ENCODE assay signal across 8 mouse cellular contexts in genomic region chr6:119479343-119479875, GRCm38 (mm10). TPM values are rescaled to one million over a fixed set of nuclear protein-coding genes. Genes with fewer than 3 reads are reported as not detected.
DNase-seq lines count a peak whose midpoint lies in the region; ATAC-seq and TF ChIP-seq lines count a peak whose summit lies in the region.

TSS of gene Fbxl14 (plus strand) at chr6:119479668.

- peak; percentile 79 for ATAC-seq in neural tube, embryonic 11.5 days (ENCODE audit: insufficient read depth, low FRiP score, low TSS enrichment)
- ATAC-seq in granulocyte monocyte progenitor cell, adult 5-6 weeks (replicated peaks; ENCODE audit: poor library complexity, severe bottlenecking), result peak; percentile 24
- ATAC-seq in intestine, embryonic 16.5 days, result peak; percentile 87
- peak; percentile 81 for ATAC-seq in limb, embryonic 15.5 days (ENCODE audit: insufficient number of reproducible peaks, low FRiP score, low TSS enrichment, low read depth)

- H3K27ac ChIP-seq in neural tube, embryonic 11.5 days (ENCODE audit: low read depth, low read length), result peak within 1 kb of the TSS; percentile 99
- H3K27ac ChIP-seq in bone marrow macrophage, adult 2 months (ENCODE audit: insufficient read depth, low read depth, low read length), result peak within 1 kb of the TSS; percentile 89
- peak within 1 kb of the TSS; percentile 98 for H3K27ac ChIP-seq in intestine, embryonic 16.5 days (ENCODE audit: low read length)
- peak within 1 kb of the TSS; percentile 99 for H3K27ac ChIP-seq in limb, embryonic 15.5 days

- H3K4me3 ChIP-seq in neural tube, embryonic 11.5 days (ENCODE audit: low read depth, low read length), result peak within 1 kb of the TSS; percentile 94
- peak within 1 kb of the TSS; percentile 69 for H3K4me3 ChIP-seq in bone marrow macrophage, adult 2 months (ENCODE audit: insufficient read depth, low read length)
- H3K4me3 ChIP-seq in intestine, embryonic 16.5 days (ENCODE audit: low read length), result peak within 1 kb of the TSS; percentile 59
- H3K4me3 ChIP-seq in limb, embryonic 15.5 days, result peak within 1 kb of the TSS; percentile 79
- H3K4me3 ChIP-seq in myocyte, result peak within 1 kb of the TSS; percentile 66

- no peaks in the 10 kb centered on the region for H3K9me3 ChIP-seq in neural tube, embryonic 11.5 days (ENCODE audit: control insufficient read depth, low read length)
- no peaks in the 10 kb centered on the region for H3K9me3 ChIP-seq in intestine, embryonic 16.5 days (ENCODE audit: control insufficient read depth, low read length)
- no peaks in the 10 kb centered on the region for H3K9me3 ChIP-seq in limb, embryonic 15.5 days

- no peak for DNase-seq in neural tube, embryonic 11.5 days (ENCODE audit: low spot score)
- DNase-seq in neural tube, embryonic 10.5 days (ENCODE audit: extremely low spot score, low spot score), result no peak
- DNase-seq in spleen, postnatal 10 days (ENCODE audit: low spot score in 2 of 2), result no peak

- no peak for TF ChIP-seq POLR2A in bone marrow macrophage, adult 2 months (IDR thresholded peaks at IDR 0.05; ENCODE audit: borderline replicate concordance, low read depth, low read length)
- peak; percentile 52 for TF ChIP-seq POLR2A in myocyte (IDR thresholded peaks at IDR 0.05; ENCODE audit: insufficient read length, low read depth)

- peak within 1 kb of the TSS; percentile 96 for H3K9ac ChIP-seq in neural tube, embryonic 11.5 days (ENCODE audit: low read length)
- peak within 1 kb of the TSS; percentile 94 for H3K9ac ChIP-seq in intestine, embryonic 16.5 days (ENCODE audit: low read depth, low read length)
- peak within 1 kb of the TSS; percentile 93 for H3K9ac ChIP-seq in limb, embryonic 15.5 days

- no peaks in the 10 kb centered on the region for H3K27me3 ChIP-seq in neural tube, embryonic 11.5 days (ENCODE audit: control insufficient read depth, insufficient read depth, low read length)
- no peaks in the 10 kb centered on the region for H3K27me3 ChIP-seq in intestine, embryonic 16.5 days (replicated peaks; ENCODE audit: control insufficient read depth, insufficient read depth, low read length)
- H3K27me3 ChIP-seq in limb, embryonic 15.5 days, result no peaks in the 10 kb centered on the region
- no peaks in the 10 kb centered on the region for H3K27me3 ChIP-seq in myocyte (ENCODE audit: control insufficient read depth, insufficient read depth, insufficient read length)

- H3K79me2 ChIP-seq in myocyte (ENCODE audit: control insufficient read depth, insufficient read depth), result peaks cover 36% of the 10 kb centered on the region

- no peak for TF ChIP-seq CTCF in bone marrow macrophage, adult 2 months (IDR thresholded peaks at IDR 0.05; ENCODE audit: low read depth, low read length)

- peak within 1 kb of the TSS; percentile 100 for H3K4me2 ChIP-seq in neural tube, embryonic 11.5 days (ENCODE audit: low read depth)
- peak within 1 kb of the TSS; percentile 94 for H3K4me2 ChIP-seq in intestine, embryonic 16.5 days (ENCODE audit: low read depth, low read length)
- peak within 1 kb of the TSS; percentile 86 for H3K4me2 ChIP-seq in limb, embryonic 15.5 days
- H3K4me2 ChIP-seq in myocyte (ENCODE audit: low read depth), result peak within 1 kb of the TSS; percentile 94

- H3ac ChIP-seq in myocyte (ENCODE audit: control insufficient read depth, insufficient read length), result peak within 1 kb of the TSS; percentile 26

- WGBS in neural tube, embryonic 11.5 days, result 0% methylated on average over 18 of the region's 101 CpGs
- WGBS in intestine, embryonic 16.5 days, result under 1% methylated on average over 60 of the region's 101 CpGs
- 0% methylated on average over 50 of the region's 101 CpGs for WGBS in limb, embryonic 15.5 days

- 0 out of 2 replicates have a peak, but pooled peaks cover under 1% of the 10 kb centered on the region for H3K36me3 ChIP-seq in neural tube, embryonic 11.5 days (ENCODE audit: control insufficient read depth, insufficient read depth, low read length)
- H3K36me3 ChIP-seq in intestine, embryonic 16.5 days (ENCODE audit: control insufficient read depth, insufficient read depth, low read length), result no peaks in the 10 kb centered on the region
- H3K36me3 ChIP-seq in limb, embryonic 15.5 days, result peaks cover 7% of the 10 kb centered on the region
- H3K36me3 ChIP-seq in myocyte (ENCODE audit: control insufficient read depth, insufficient read depth), result no peaks in the 10 kb centered on the region

- peaks cover 11% of the 10 kb centered on the region for H3K4me1 ChIP-seq in neural tube, embryonic 11.5 days (ENCODE audit: control insufficient read depth, insufficient read depth, low read length)
- H3K4me1 ChIP-seq in bone marrow macrophage, adult 2 months (ENCODE audit: control insufficient read depth, insufficient read depth, low read length), result peaks cover 7% of the 10 kb centered on the region
- H3K4me1 ChIP-seq in intestine, embryonic 16.5 days (ENCODE audit: control insufficient read depth, insufficient read depth, low read length), result peaks cover 24% of the 10 kb centered on the region
- peaks cover 48% of the 10 kb centered on the region for H3K4me1 ChIP-seq in limb, embryonic 15.5 days

TF ChIP-seq in myocyte, 11 proteins besides CTCF, POLR2A, EP300 and RAD21:
- TF ChIP-seq REST (IDR thresholded peaks at IDR 0.05; ENCODE audit: insufficient read depth, insufficient read length) (no peak), E2F4 (IDR thresholded peaks at IDR 0.05; ENCODE audit: insufficient read depth) (peak; percentile 18)

RNA-seq across cellular contexts. Expression of gene Fbxl14, which starts in this region (rescaled TPM):
- polyA plus RNA-seq in neural tube, embryonic 11.5 days (2014; fragmentation: Nextera tagmentation; extraction: Ambion mirVana), result 5.8 and 7.2 TPM in 2 replicates
- polyA plus RNA-seq in bone marrow macrophage, adult 2 months (2012; ENCODE audit: insufficient read depth, insufficient read length, missing spikeins), result 30.7 and 34.3 TPM in 2 replicates
- total RNA-seq in granulocyte monocyte progenitor cell, adult 5-6 weeks (2014; fragmentation: Nextera tagmentation), result 29.0 and 34.6 TPM in 2 replicates
- total RNA-seq in granulocyte monocyte progenitor cell, adult 5-6 weeks (2017), result 43.6 and 43.7 TPM in 2 replicates
- polyA plus RNA-seq in intestine, embryonic 16.5 days (2015; fragmentation: Nextera tagmentation; extraction: Ambion mirVana), result 3.7 and 4.1 TPM in 2 replicates
- 3.5 and 3.8 TPM in 2 replicates for polyA plus RNA-seq in limb, embryonic 15.5 days (2015; fragmentation: Nextera tagmentation; extraction: Ambion mirVana)
- 13.1 TPM for polyA plus RNA-seq in myocyte (2012; fragmentation: generic; extraction: Trizol)

Comparison
In these comparisons a context has a peak if more than half of its experiments do, and no peak if none do; other contexts are left out.
1. ATAC-seq: peak in every context shown above with its lines; median percentile 87 in intestine, embryonic 16.5 days; 81 in limb, embryonic 15.5 days; 79 in neural tube, embryonic 11.5 days; 24 in granulocyte monocyte progenitor cell, adult 5-6 weeks.